Mouse (Mus musculus): Measurements from ENCODE around the gene Vmn1r80. TPM values are rescaled to one million over a fixed set of nuclear protein-coding genes. Genes with fewer than 3 reads are reported as not detected.
"Not testable (repeated sequence)": the region's sequence is repeated elsewhere in the genome, so short reads cannot be mapped to it uniquely, and the experiment has no call there.

The Vmn1r80 gene
- polyA plus RNA-seq (2014; fragmentation: Nextera tagmentation; extraction: Ambion mirVana): not detected in 2 replicates

DNA sequence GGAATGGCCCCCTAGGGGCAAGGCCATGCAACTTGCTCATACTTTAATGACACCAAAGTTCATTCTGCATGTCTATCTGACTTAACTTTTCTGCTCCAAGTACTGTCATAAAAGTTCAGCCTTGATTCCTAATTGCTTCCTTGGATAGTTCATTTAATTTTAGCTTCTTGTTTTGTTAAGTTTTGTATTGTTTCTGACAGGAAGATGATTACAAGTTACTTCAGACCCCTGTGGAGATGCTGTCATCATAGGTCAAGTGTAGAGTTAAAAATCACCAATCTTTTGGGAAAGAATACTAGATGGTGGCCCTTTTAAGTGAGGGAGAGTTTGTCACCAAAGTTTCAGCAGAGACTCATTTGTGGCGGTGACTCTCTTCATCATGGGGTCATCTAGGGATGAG is at the start of gene Vmn1r80:
Vmn1r80 (plus strand) TSS at position 301 of the 400 bp plus-strand sequence.
- 80% methylated on average over 1 of the region's 1 CpGs for whole genome bisulfite sequencing
- Histone ChIP-seq H3K27me3 (ENCODE audit: control insufficient read depth, insufficient read depth, low read length) (no peaks in the 10 kb centered on the region), H3K36me3 (ENCODE audit: control insufficient read depth, insufficient read depth, low read length) (no peaks in the 10 kb centered on the region), H3K4me1 (ENCODE audit: control insufficient read depth, insufficient read depth, low read length) (no peaks in the 10 kb centered on the region), H3K27ac (ENCODE audit: low read depth, low read length) (no peak within 1 kb of the TSS), H3K4me2 (ENCODE audit: low read depth) (no peak within 1 kb of the TSS), H3K4me3 (ENCODE audit: low read depth, low read length) (no peak within 1 kb of the TSS), H3K9me3 (ENCODE audit: control insufficient read depth, low read length) (no peaks in the 10 kb centered on the region), H3K9ac (ENCODE audit: low read length) (no peak within 1 kb of the TSS)
- ATAC-seq (ENCODE audit: insufficient read depth, low FRiP score, low TSS enrichment) (no peak), DNase-seq (ENCODE audit: low spot score) (no peak)

DNA sequence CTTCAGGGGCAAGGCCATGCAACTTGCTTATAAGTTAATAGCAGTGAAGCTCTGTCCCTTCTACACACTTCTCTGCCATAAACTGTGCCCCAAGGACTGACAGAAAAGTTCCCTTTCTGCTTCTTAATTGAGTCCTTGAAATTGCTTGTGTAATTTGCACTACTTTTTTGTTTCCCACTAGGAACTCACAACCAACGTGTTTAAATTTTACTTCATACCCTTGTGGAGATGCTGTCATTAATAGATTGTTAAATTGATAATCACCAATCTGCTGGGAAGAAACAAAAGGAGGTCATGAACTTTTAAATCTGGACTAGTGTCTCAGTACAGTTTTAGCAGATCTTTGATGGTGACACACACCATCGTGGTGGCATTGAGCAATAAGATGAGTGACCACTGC is 39.1 kb upstream of the Vmn1r80 start, which contains the start of gene Vmn1r78:
Vmn1r78 (plus strand) TSS at position 301 of the 400 bp plus-strand sequence.
- WGBS: 62% methylated on average over 2 of the region's 2 CpGs
- DNase-seq (ENCODE audit: low spot score) (no peak), ATAC-seq (ENCODE audit: insufficient read depth, low FRiP score, low TSS enrichment) (no peak)
- Histone ChIP-seq H3K9ac (ENCODE audit: low read length) (no peak within 1 kb of the TSS), H3K27ac (ENCODE audit: low read depth, low read length) (no peak within 1 kb of the TSS), H3K4me2 (ENCODE audit: low read depth) (no peak within 1 kb of the TSS), H3K9me3 (ENCODE audit: control insufficient read depth, low read length) (no peaks in the 10 kb centered on the region), H3K4me3 (ENCODE audit: low read depth, low read length) (no peak within 1 kb of the TSS), H3K4me1 (ENCODE audit: control insufficient read depth, insufficient read depth, low read length) (no peaks in the 10 kb centered on the region), H3K27me3 (ENCODE audit: control insufficient read depth, insufficient read depth, low read length) (no peaks in the 10 kb centered on the region), H3K36me3 (ENCODE audit: control insufficient read depth, insufficient read depth, low read length) (no peaks in the 10 kb centered on the region)

DNA sequence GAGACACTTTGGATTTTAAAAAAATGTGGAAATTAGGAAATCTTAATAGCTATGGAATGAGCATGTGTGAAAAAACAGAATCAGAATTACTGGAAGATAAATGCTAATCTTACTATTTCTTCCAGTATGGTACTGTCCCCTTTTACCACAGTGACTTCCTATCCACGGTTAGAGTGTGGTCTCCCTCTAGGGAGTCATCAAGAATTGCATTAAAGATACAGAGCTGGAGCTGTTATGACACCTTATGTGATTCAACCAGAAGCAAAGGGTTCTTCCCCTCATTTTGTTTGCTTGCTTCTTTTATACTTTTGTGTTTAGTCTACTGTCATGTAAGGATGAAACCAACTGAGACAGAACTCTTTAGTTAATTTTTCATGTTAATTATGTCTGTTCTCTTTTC is 32.6 kb upstream of the Vmn1r80 start:
- H3K4me2 ChIP-seq (ENCODE audit: low read depth); H3K27ac ChIP-seq (ENCODE audit: low read depth, low read length); H3K4me1 ChIP-seq (ENCODE audit: control insufficient read depth, insufficient read depth, low read length); DNase-seq (ENCODE audit: low spot score); H3K9me3 ChIP-seq (ENCODE audit: control insufficient read depth, low read length); H3K27me3 ChIP-seq (ENCODE audit: control insufficient read depth, insufficient read depth, low read length); H3K9ac ChIP-seq (ENCODE audit: low read length); H3K36me3 ChIP-seq (ENCODE audit: control insufficient read depth, insufficient read depth, low read length); ATAC-seq (ENCODE audit: insufficient read depth, low FRiP score, low TSS enrichment); H3K4me3 ChIP-seq (ENCODE audit: low read depth, low read length): not testable (repeated sequence)
- WGBS: 80% methylated on average over 1 of the region's 1 CpGs

DNA sequence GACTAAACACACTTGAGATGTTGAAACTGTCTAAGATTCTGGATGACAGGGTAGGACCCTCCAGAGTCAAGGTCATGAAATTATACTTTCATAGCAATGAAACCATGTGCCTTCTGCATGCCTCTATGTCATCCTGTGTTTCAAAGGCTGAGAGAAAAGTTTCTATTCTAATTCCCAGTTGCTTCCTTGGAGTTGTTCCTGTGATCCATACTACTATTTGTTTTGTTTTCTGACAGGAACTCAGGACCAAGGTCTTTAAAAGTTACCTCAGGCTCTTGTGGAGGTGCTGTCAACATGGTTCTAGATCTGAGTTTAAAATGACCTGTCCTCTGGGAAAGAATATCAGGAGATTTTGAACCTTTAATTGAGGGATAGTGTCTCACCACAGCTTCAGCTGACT is 18.1 kb upstream of the Vmn1r80 start, which contains the start of gene Vmn1r79:
Vmn1r79 (plus strand) TSS at position 301 of the 400 bp plus-strand sequence.
- not testable (repeated sequence) for H3K36me3 ChIP-seq (ENCODE audit: control insufficient read depth, insufficient read depth, low read length); H3K27me3 ChIP-seq (ENCODE audit: control insufficient read depth, insufficient read depth, low read length); H3K4me2 ChIP-seq (ENCODE audit: low read depth); DNase-seq (ENCODE audit: low spot score); H3K9ac ChIP-seq (ENCODE audit: low read length); ATAC-seq (ENCODE audit: insufficient read depth, low FRiP score, low TSS enrichment); H3K4me3 ChIP-seq (ENCODE audit: low read depth, low read length); H3K27ac ChIP-seq (ENCODE audit: low read depth, low read length); H3K4me1 ChIP-seq (ENCODE audit: control insufficient read depth, insufficient read depth, low read length); H3K9me3 ChIP-seq (ENCODE audit: control insufficient read depth, low read length)

DNA sequence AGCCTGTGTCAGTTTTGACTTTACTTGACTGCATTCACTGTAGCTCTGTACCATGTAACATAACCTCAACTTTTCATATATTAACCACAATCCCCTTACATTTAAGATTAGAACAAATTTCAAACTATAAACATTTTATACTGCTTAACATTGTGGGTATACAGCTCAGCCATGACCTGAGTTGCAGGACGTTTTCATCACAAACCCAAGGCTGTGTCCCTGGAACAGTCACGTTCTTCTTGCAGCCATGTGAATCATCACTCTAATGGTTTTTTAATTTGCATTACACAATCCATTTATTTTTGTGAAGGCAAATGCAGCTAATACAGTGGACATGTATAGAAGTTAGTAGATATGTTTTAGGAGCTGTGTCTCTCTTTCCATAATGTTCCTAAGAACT is 16.2 kb upstream of the Vmn1r80 start:
- H3K36me3 ChIP-seq (ENCODE audit: control insufficient read depth, insufficient read depth, low read length); DNase-seq (ENCODE audit: low spot score); H3K4me3 ChIP-seq (ENCODE audit: low read depth, low read length); H3K4me1 ChIP-seq (ENCODE audit: control insufficient read depth, insufficient read depth, low read length); ATAC-seq (ENCODE audit: insufficient read depth, low FRiP score, low TSS enrichment); H3K9me3 ChIP-seq (ENCODE audit: control insufficient read depth, low read length); H3K27me3 ChIP-seq (ENCODE audit: control insufficient read depth, insufficient read depth, low read length); H3K27ac ChIP-seq (ENCODE audit: low read depth, low read length); H3K9ac ChIP-seq (ENCODE audit: low read length); H3K4me2 ChIP-seq (ENCODE audit: low read depth): not testable (repeated sequence)
- WGBS: 60% methylated on average over 2 of the region's 2 CpGs

DNA sequence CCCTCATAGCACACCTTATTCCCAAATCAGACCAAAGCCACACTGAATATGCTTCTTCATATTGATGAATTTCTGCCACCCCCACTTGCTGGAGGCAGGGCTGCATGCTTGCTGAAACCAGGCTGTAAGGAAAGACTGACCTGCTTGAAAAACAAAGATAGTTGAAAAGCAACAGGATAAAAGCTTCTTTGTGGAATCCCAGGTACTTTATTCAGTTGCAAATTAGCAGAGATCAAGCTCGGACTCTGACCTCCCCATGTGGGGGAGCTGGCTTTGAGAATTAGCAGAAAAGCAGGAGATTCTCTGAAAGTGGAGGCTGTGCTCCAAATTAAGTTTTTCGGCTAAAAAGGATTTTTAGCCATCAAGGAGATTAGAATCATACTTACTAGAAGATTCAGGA is 15.1 kb downstream of the Vmn1r80 start:
- H3K4me1 ChIP-seq (ENCODE audit: control insufficient read depth, insufficient read depth, low read length): no peaks in the 10 kb centered on the region
- WGBS: 65% methylated on average over 2 of the region's 2 CpGs
- no peak overlapping the region for H3K4me2 ChIP-seq (ENCODE audit: low read depth)

More for the DNA sequence above, 15.1 kb downstream of the Vmn1r80 start:
- no peaks in the 10 kb centered on the region for H3K36me3 ChIP-seq (ENCODE audit: control insufficient read depth, insufficient read depth, low read length)
- no peaks in the 10 kb centered on the region for H3K27me3 ChIP-seq (ENCODE audit: control insufficient read depth, insufficient read depth, low read length)
- no peak overlapping the region for H3K9ac ChIP-seq (ENCODE audit: low read length)
- H3K4me3 ChIP-seq (ENCODE audit: low read depth, low read length): no peak overlapping the region
- H3K27ac ChIP-seq (ENCODE audit: low read depth, low read length): no peak overlapping the region
- 0 out of 2 replicates have a peak, but pooled peaks cover 3% of the 10 kb centered on the region for H3K9me3 ChIP-seq (ENCODE audit: control insufficient read depth, low read length)
- ATAC-seq (ENCODE audit: insufficient read depth, low FRiP score, low TSS enrichment) (no peak), DNase-seq (ENCODE audit: low spot score) (no peak)

Other genes with a start within 250 kb of the Vmn1r80 start
- not detected in 2 replicates for gene Vmn1r77, start 152.5 kb upstream of the Vmn1r80 start, polyA plus RNA-seq (2014; fragmentation: Nextera tagmentation; extraction: Ambion mirVana)
- not detected in 2 replicates for gene Vmn1r78, start 39.0 kb upstream of the Vmn1r80 start, polyA plus RNA-seq (2014; fragmentation: Nextera tagmentation; extraction: Ambion mirVana)
- not detected in 2 replicates for gene Vmn1r79, start 18.0 kb upstream of the Vmn1r80 start, polyA plus RNA-seq (2014; fragmentation: Nextera tagmentation; extraction: Ambion mirVana)
- gene Vmn1r81, start 79.0 kb downstream of the Vmn1r80 start, polyA plus RNA-seq (2014; fragmentation: Nextera tagmentation; extraction: Ambion mirVana): not detected in 2 replicates
- not detected in 2 replicates for gene Vmn1r82, start 111.1 kb downstream of the Vmn1r80 start, polyA plus RNA-seq (2014; fragmentation: Nextera tagmentation; extraction: Ambion mirVana)
- gene Vmn1r83, start 140.2 kb downstream of the Vmn1r80 start, polyA plus RNA-seq (2014; fragmentation: Nextera tagmentation; extraction: Ambion mirVana): not detected in 2 replicates
- gene Vmn1r84, start 180.0 kb downstream of the Vmn1r80 start, polyA plus RNA-seq (2014; fragmentation: Nextera tagmentation; extraction: Ambion mirVana): not detected in 2 replicates
- gene Zfp551, start 233.5 kb downstream of the Vmn1r80 start, polyA plus RNA-seq (2014; fragmentation: Nextera tagmentation; extraction: Ambion mirVana): 4.0 and 5.2 TPM in 2 replicates

Measured in neural tube, embryonic 11.5 days (tissue).